Mouse (Mus musculus): Measurements from ENCODE around the gene Rbfox3. TPM values are rescaled to one million over a fixed set of nuclear protein-coding genes. Genes with fewer than 3 reads are reported as not detected.

Rbfox3 gene
- polyA plus RNA-seq, 1 experiment from 2014 or later = 12.6 TPM

GRCm38 (mm10) chr11:118721898-118722297 lies 189.5 kb downstream of the Rbfox3 start:
- Histone ChIP-seq H3K36me3 (ENCODE audit: control insufficient read depth, insufficient read depth, low read length) (no peaks in the 10 kb centered on the region), H3K4me1 (replicated peaks; ENCODE audit: control insufficient read depth, insufficient read depth, low read length) (no peaks in the 10 kb centered on the region), H3K4me2 (replicated peaks; ENCODE audit: low read depth, low read length) (no peak overlapping the region), H3K4me3 (ENCODE audit: low read depth, low read length) (no peak overlapping the region), H3K9ac (ENCODE audit: low read depth, low read length) (no peak overlapping the region), H3K9me3 (ENCODE audit: control insufficient read depth, low read length) (no peaks in the 10 kb centered on the region), H3K27ac (ENCODE audit: low read depth, low read length) (no peak overlapping the region), H3K27me3 (ENCODE audit: control insufficient read depth, insufficient read depth, low read length) (no peaks in the 10 kb centered on the region)
- DNase-seq (ENCODE audit: low spot score) = no peak
- WGBS = 67% methylated on average over 6 of the region's 6 CpGs
- no peak for ATAC-seq (ENCODE audit: low FRiP score)

GRCm38 (mm10) chr11:118714601-118715524 lies 196.5 kb downstream of the Rbfox3 start:
- ATAC-seq (ENCODE audit: low FRiP score) = no peak
- no peak overlapping the region for H3K27ac ChIP-seq (ENCODE audit: low read depth, low read length)
- no peaks in the 10 kb centered on the region for H3K36me3 ChIP-seq (ENCODE audit: control insufficient read depth, insufficient read depth, low read length)

GRCm38 (mm10) chr11:118712761-118713160 lies 198.6 kb downstream of the Rbfox3 start:
- ATAC-seq (ENCODE audit: low FRiP score) (no peak), DNase-seq (ENCODE audit: low spot score) (no peak)
- Histone ChIP-seq H3K4me1 (replicated peaks; ENCODE audit: control insufficient read depth, insufficient read depth, low read length) (peaks cover 3% of the 10 kb centered on the region), H3K4me3 (ENCODE audit: low read depth, low read length) (no peak overlapping the region), H3K9me3 (ENCODE audit: control insufficient read depth, low read length) (no peaks in the 10 kb centered on the region), H3K27me3 (ENCODE audit: control insufficient read depth, insufficient read depth, low read length) (no peaks in the 10 kb centered on the region), H3K36me3 (ENCODE audit: control insufficient read depth, insufficient read depth, low read length) (no peaks in the 10 kb centered on the region), H3K4me2 (replicated peaks; ENCODE audit: low read depth, low read length) (no peak overlapping the region), H3K9ac (ENCODE audit: low read depth, low read length) (no peak overlapping the region), H3K27ac (ENCODE audit: low read depth, low read length) (no peak overlapping the region)
- 71% methylated on average over 4 of the region's 4 CpGs for WGBS

More at GRCm38 (mm10) chr11:118714601-118715524, 196.5 kb downstream of the Rbfox3 start:
- no peak overlapping the region for H3K9ac ChIP-seq (ENCODE audit: low read depth, low read length)
- H3K4me3 ChIP-seq (ENCODE audit: low read depth, low read length) = no peak overlapping the region
- DNase-seq (ENCODE audit: low spot score) = no peak
- H3K4me2 ChIP-seq (replicated peaks; ENCODE audit: low read depth, low read length) = no peak overlapping the region
- WGBS = 79% methylated on average over 26 of the region's 26 CpGs
- peaks cover 3% of the 10 kb centered on the region for H3K4me1 ChIP-seq (replicated peaks; ENCODE audit: control insufficient read depth, insufficient read depth, low read length)
- H3K27me3 ChIP-seq (ENCODE audit: control insufficient read depth, insufficient read depth, low read length) = no peaks in the 10 kb centered on the region
- H3K9me3 ChIP-seq (ENCODE audit: control insufficient read depth, low read length) = no peaks in the 10 kb centered on the region

GRCm38 (mm10) chr11:118712058-118712457 lies 199.3 kb downstream of the Rbfox3 start:
- no peaks in the 10 kb centered on the region for H3K9me3 ChIP-seq (ENCODE audit: control insufficient read depth, low read length)

GRCm38 (mm10) chr11:118710035-118710434 lies 201.4 kb downstream of the Rbfox3 start:
- 85% methylated on average over 5 of the region's 5 CpGs for WGBS
- DNase-seq (ENCODE audit: low spot score) = no peak
- ATAC-seq (ENCODE audit: low FRiP score) = no peak
- Histone ChIP-seq H3K36me3 (ENCODE audit: control insufficient read depth, insufficient read depth, low read length) (no peaks in the 10 kb centered on the region), H3K9ac (ENCODE audit: low read depth, low read length) (no peak overlapping the region), H3K4me2 (replicated peaks; ENCODE audit: low read depth, low read length) (no peak overlapping the region), H3K9me3 (ENCODE audit: control insufficient read depth, low read length) (no peaks in the 10 kb centered on the region), H3K27me3 (ENCODE audit: control insufficient read depth, insufficient read depth, low read length) (no peaks in the 10 kb centered on the region), H3K27ac (ENCODE audit: low read depth, low read length) (no peak overlapping the region), H3K4me3 (ENCODE audit: low read depth, low read length) (no peak overlapping the region), H3K4me1 (replicated peaks; ENCODE audit: control insufficient read depth, insufficient read depth, low read length) (peaks cover 3% of the 10 kb centered on the region)

More at GRCm38 (mm10) chr11:118712058-118712457, 199.3 kb downstream of the Rbfox3 start:
- no peak for ATAC-seq (ENCODE audit: low FRiP score)
- Histone ChIP-seq H3K9ac (ENCODE audit: low read depth, low read length) (no peak overlapping the region), H3K27ac (ENCODE audit: low read depth, low read length) (no peak overlapping the region), H3K27me3 (ENCODE audit: control insufficient read depth, insufficient read depth, low read length) (no peaks in the 10 kb centered on the region), H3K4me3 (ENCODE audit: low read depth, low read length) (no peak overlapping the region), H3K4me1 (replicated peaks; ENCODE audit: control insufficient read depth, insufficient read depth, low read length) (peaks cover 3% of the 10 kb centered on the region), H3K4me2 (replicated peaks; ENCODE audit: low read depth, low read length) (no peak overlapping the region), H3K36me3 (ENCODE audit: control insufficient read depth, insufficient read depth, low read length) (no peaks in the 10 kb centered on the region)
- 84% methylated on average over 9 of the region's 9 CpGs for WGBS
- no peak for DNase-seq (ENCODE audit: low spot score)

GRCm38 (mm10) chr11:118696226-118696930 lies 215.0 kb downstream of the Rbfox3 start:
- Histone ChIP-seq H3K4me3 (ENCODE audit: low read depth, low read length) (no peak overlapping the region), H3K9ac (ENCODE audit: low read depth, low read length) (no peak overlapping the region), H3K4me1 (replicated peaks; ENCODE audit: control insufficient read depth, insufficient read depth, low read length) (no peaks in the 10 kb centered on the region), H3K27me3 (ENCODE audit: control insufficient read depth, insufficient read depth, low read length) (no peaks in the 10 kb centered on the region), H3K9me3 (ENCODE audit: control insufficient read depth, low read length) (no peaks in the 10 kb centered on the region), H3K27ac (ENCODE audit: low read depth, low read length) (no peak overlapping the region), H3K36me3 (ENCODE audit: control insufficient read depth, insufficient read depth, low read length) (no peaks in the 10 kb centered on the region), H3K4me2 (replicated peaks; ENCODE audit: low read depth, low read length) (no peak overlapping the region)
- 61% methylated on average over 16 of the region's 16 CpGs for WGBS
- no peak for ATAC-seq (ENCODE audit: low FRiP score)
- DNase-seq (ENCODE audit: low spot score) = no peak

GRCm38 (mm10) chr11:118693276-118693675 lies 218.1 kb downstream of the Rbfox3 start:
- H3K4me1 ChIP-seq (replicated peaks; ENCODE audit: control insufficient read depth, insufficient read depth, low read length) = no peaks in the 10 kb centered on the region
- no peaks in the 10 kb centered on the region for H3K36me3 ChIP-seq (ENCODE audit: control insufficient read depth, insufficient read depth, low read length)
- no peak for DNase-seq (ENCODE audit: low spot score)
- H3K9me3 ChIP-seq (ENCODE audit: control insufficient read depth, low read length) = no peaks in the 10 kb centered on the region
- H3K27ac ChIP-seq (ENCODE audit: low read depth, low read length) = no peak overlapping the region
- no peak overlapping the region for H3K4me2 ChIP-seq (replicated peaks; ENCODE audit: low read depth, low read length)
- WGBS = 91% methylated on average over 7 of the region's 7 CpGs
- no peak for ATAC-seq (ENCODE audit: low FRiP score)
- H3K9ac ChIP-seq (ENCODE audit: low read depth, low read length) = no peak overlapping the region
- H3K27me3 ChIP-seq (ENCODE audit: control insufficient read depth, insufficient read depth, low read length) = no peaks in the 10 kb centered on the region
- H3K4me3 ChIP-seq (ENCODE audit: low read depth, low read length) = no peak overlapping the region

- H3K4me3 ChIP-seq (ENCODE audit: low read depth, low read length) = no peak overlapping the region
- no peak overlapping the region for H3K27ac ChIP-seq (ENCODE audit: low read depth, low read length)
- no peaks in the 10 kb centered on the region for H3K36me3 ChIP-seq (ENCODE audit: control insufficient read depth, insufficient read depth, low read length)
- H3K27me3 ChIP-seq (ENCODE audit: control insufficient read depth, insufficient read depth, low read length) = no peaks in the 10 kb centered on the region
- no peak overlapping the region for H3K9ac ChIP-seq (ENCODE audit: low read depth, low read length)
- no peaks in the 10 kb centered on the region for H3K4me1 ChIP-seq (replicated peaks; ENCODE audit: control insufficient read depth, insufficient read depth, low read length)
- no peak for ATAC-seq (ENCODE audit: low FRiP score)
- DNase-seq (ENCODE audit: low spot score) = no peak
- no peak overlapping the region for H3K4me2 ChIP-seq (replicated peaks; ENCODE audit: low read depth, low read length)
- WGBS = 90% methylated on average over 8 of the region's 8 CpGs
- H3K9me3 ChIP-seq (ENCODE audit: control insufficient read depth, low read length) = no peaks in the 10 kb centered on the region
Measured at GRCm38 (mm10) chr11:118690262-118690661, 221.1 kb downstream of the Rbfox3 start.

Data from hindbrain, embryonic 11.5 days (tissue).